Mouse (Mus musculus) v-Abl transformed pro-B cells (cell line): ENCODE results near the gene Ripk1.

ENCODE experiments used
- in situ Hi-C, 2 experiments: fragments of 400-800 bp; cut with MboI; formaldehyde crosslinking; loops; one replicate each; pipeline ENCODE4 v1.15.1; 2025; ENCODE audit not compliant: unreplicated experiment in 2 of 2

Gene Ripk1

DNA sequence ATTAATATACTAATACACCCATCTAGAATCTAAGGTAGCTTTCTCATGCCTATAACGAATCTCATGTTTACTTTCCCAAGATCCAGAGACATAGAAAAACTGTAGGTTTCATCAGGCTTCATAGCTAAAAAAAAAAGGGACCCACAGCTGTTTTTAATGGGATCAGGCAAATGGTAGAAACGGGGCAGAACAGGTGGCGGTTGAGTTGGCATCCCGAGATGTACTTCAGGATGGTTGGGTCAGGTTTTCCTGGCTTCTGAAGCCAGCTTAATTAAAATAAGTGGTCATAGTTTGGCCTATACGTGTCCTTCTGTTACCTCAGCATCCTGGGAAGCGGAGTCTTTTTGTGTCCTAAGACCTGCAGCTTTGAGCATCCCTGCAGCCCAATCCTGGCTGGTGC is 69.7 kb downstream of the Ripk1 start:
- in situ Hi-C loops = loop anchor here (10.0 kb wide), 1 partner anchor 63 kb away; the partner anchor contains the start of gene Tubb2b (in 2 of the 2)

DNA sequence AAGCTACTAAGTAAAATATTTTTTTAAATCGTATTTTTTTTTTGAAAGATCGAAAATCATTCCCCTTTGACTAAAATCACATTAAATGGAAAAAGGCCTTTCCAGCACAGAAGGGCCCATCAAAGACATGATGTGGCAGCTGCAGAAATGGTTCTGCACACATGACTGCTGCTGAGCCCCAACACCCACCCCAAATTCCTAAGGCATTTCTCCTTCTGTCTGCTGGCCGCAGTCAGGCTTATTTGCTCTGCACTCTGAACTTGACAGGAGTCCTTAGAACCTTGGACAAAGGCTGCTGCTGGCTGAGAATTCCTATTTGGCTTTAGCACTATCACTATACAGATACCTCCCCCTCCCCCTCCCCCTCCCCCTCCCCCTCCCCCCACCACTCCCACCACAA is 70.7 kb downstream of the Ripk1 start:
- in situ Hi-C loops = loop anchor here (10.0 kb wide), 1 partner anchor 62 kb away; the partner anchor contains the start of gene Tubb2b (in 2 of the 2)

- in situ Hi-C loops = loop anchor here (10.0 kb wide), 1 partner anchor 60 kb away; the partner anchor contains the start of gene Tubb2b (in 2 of the 2)
Measured at GRCm38 (mm10) chr13:34074441-34074840, 72.3 kb downstream of the Ripk1 start.

DNA sequence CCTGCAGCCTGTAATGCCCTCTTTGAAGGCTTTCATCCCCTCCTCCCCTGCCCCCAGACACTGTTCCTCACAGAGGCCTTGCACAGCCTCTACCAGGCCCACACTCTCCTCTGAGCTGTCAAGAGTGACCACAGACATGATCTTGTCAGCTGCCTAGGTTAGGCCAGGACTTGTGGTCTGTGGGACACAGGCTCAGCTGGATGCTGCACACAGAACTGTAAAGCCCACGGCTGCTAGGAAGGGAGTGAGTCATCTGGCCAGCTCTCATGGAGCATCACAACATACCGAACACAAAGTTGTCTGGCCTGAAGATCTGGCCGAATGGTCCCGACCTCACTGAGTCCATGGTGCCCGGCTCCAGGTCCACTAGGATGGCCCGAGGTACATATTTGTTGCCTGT is 73.7 kb downstream of the Ripk1 start:
- in situ Hi-C loops = loop anchor here (10.0 kb wide), 1 partner anchor 59 kb away; the partner anchor contains the start of gene Tubb2b (in 2 of the 2)

DNA sequence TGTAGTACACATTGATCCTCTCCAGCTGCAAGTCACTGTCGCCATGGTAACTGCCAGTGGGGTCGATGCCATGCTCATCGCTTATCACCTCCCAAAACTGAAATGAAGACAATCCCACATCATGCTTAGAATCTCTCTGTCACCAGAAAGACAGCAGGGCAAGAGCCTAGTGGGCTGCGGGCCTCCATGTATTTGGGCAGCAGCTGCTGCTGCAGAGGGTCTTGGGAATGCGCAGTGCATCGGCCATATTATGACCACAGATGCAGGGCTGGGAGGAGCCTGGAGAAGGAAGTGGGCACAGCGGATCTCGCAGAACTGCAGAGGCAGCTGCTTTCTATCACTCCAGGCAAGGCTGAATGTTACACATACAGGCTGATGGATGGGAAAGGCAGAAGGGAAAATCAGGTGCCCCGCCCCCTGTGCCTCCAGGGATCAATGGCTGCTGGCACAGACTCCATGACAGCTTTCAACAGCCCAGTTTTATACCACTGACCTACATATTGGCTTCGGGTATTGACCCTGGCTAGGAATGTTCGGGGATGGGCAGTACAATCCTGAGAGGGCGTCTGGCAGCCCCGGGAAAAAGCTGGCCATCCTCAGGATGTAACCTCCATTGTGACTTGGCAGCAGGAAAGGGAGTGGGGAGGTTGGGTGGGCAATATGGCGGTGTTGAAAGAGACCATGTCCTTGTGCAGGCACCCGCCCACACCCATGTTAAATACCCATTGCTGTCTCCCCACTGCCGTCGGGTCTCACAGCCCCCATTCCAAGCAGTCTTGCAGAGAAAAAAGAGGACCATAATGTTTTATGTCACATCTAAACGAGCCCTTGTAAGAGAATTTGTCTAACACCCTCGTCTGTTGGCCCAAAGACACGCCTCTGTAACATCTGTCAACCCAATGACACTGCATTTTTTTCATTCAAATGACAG is 74.7 kb downstream of the Ripk1 start:
- in situ Hi-C loops = loop anchor here (10.0 kb wide), 1 partner anchor 58 kb away; the partner anchor contains the start of gene Tubb2b (in 2 of the 2)

DNA sequence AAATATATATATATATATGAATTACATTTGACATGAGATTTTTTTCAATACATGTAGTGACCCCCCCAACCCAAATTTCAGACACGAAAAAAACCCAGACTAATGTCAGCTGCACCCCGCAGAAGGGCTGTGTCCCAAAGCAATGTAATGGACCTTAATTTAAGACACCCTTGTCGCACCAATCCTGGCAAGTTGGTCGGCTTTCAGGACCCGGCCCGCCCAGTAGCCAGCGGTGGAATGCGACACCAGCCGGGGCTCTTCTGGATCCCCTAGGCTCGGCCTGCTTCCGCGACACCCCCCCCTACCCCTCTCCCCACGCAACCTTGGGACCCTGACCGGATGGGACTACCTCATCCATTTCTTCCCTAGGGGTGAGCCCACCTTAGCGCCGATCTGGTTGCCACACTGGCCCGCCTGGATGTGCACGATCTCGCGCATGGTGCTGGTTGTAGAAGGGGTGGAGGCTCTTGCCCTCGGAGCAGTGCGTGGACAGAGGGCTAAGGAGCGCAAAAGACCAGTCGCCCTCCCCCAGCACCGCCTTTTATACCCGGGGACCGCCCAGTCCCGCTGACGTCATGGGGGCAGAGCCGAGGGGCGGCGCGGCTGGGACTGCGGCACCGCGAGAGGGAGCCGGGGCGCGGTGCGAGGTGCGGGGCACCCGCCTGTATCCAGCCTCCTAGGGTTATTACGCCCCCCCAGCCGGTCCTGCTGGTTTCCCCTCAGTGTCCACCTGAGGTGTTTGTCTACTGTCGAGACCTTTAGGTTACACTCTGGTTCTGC is 75.5 kb downstream of the Ripk1 start, which contains the start of gene Tubb2a:
TSS of gene Tubb2a (minus strand) at position 516 of the 780 bp plus-strand sequence.
- in situ Hi-C loops = loop anchor here (10.0 kb wide), 1 partner anchor 57 kb away; the partner anchor contains the start of gene Tubb2b (in 2 of the 2)

DNA sequence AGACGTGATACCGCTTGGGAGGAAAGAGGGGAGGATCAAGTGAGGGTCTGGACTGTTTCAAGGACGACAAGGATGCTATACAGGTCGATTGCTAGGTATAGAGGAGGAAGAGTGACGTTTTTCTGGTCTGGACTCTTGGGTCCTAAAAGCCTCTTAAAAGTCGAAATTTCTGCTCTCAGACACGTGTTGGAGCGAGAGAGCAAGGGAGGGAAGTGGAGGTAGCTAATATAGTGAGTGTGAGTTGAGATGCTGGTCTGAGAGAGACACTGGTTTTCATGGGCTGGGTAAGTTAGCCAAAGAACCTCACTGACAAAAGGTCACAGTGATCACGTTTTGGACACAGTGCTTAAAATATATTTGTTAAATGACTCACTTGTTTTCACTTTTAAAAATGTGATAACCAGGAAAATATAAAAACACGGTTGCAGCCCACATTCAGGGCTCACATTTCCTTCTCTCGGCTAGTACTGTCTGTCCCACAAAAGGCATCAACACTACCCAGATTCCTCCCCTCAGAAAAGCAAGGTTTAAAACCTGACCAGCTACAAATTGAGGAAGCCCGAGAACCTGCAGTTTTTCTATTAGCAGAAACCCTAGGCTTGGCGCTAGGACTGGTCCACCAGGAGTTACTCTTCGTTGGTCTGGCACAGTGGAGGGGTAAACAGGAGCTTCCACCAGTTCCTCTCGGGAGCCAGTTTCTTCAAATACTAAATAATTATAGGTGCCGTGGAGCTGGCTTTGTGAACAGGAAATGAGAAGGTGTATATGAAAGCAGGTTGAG is 76.5 kb downstream of the Ripk1 start:
- in situ Hi-C loops = loop anchor here (10.0 kb wide), 1 partner anchor 56 kb away; the partner anchor contains the start of gene Tubb2b (in 2 of the 2)

- in situ Hi-C loops = loop anchor here (10.0 kb wide), 1 partner anchor 55 kb away; the partner anchor contains the start of gene Tubb2b (in 2 of the 2)
Measured at GRCm38 (mm10) chr13:34079801-34080200, 77.6 kb downstream of the Ripk1 start.

GRCm38 (mm10) chr13:34081926-34082325 is 79.8 kb downstream of the Ripk1 start:
- in situ Hi-C loops = no loop called here

GRCm38 (mm10) chr13:34084026-34084750 is 82.0 kb downstream of the Ripk1 start:
- in situ Hi-C loops = no loop called here
